Mouse (Mus musculus) midbrain, embryonic 15.5 days (tissue): Measurements from ENCODE around the gene Tmem33. TPM values are rescaled to one million over a fixed set of nuclear protein-coding genes. Genes with fewer than 3 reads are reported as not detected.

Experiments
- ATAC-seq: fragments of 200-750 bp; cut with Nextera tagmentation; replicated peaks from 2 replicates; pipeline ENCODE4 v1.8.0; 2017; ENCODE audit warnings: moderate TSS enrichment
- H3K27ac ChIP-seq: fragments of 300-500 bp; sonication (generic); 2 replicates; pipeline ENCODE4 v1.5.1; 2015; ENCODE audit warnings: mild to moderate bottlenecking, inconsistent platforms
- H3K27me3 ChIP-seq: fragments of 300-500 bp; sonication (generic); replicated peaks from 2 replicates; pipeline ENCODE4 v1.6.1; 2015; ENCODE audit warnings: inconsistent platforms
- H3K36me3 ChIP-seq: fragments of 300-500 bp; sonication (generic); replicated peaks from 2 replicates; pipeline ENCODE4 v1.6.1; 2015; ENCODE audit warnings: inconsistent platforms
- H3K4me1 ChIP-seq: fragments of 300-500 bp; sonication (generic); 2 replicates; pipeline ENCODE4 v1.6.1; 2015; ENCODE audit warnings: inconsistent platforms
- H3K4me2 ChIP-seq: fragments of 300-500 bp; sonication (generic); 2 replicates; pipeline ENCODE4 v1.6.1; 2015; ENCODE audit warnings: inconsistent platforms, mild to moderate bottlenecking, moderate library complexity
- H3K4me3 ChIP-seq: fragments of 300-500 bp; sonication (generic); 2 replicates; pipeline ENCODE4 v1.5.1; 2015; ENCODE audit warnings: mild to moderate bottlenecking, inconsistent platforms
- H3K9ac ChIP-seq: fragments of 300-500 bp; sonication (generic); 2 replicates; pipeline ENCODE4 v1.6.1; 2015; ENCODE audit warnings: mild to moderate bottlenecking, inconsistent platforms
- H3K9me3 ChIP-seq: fragments of 300-500 bp; sonication (generic); 2 replicates; pipeline ENCODE4 v1.6.1; 2016; ENCODE audit warnings: inconsistent platforms
- WGBS: fragments of 180-500 bp; shearing (Covaris S2); methylation state at CpG from one replicate; pipeline ENCODE4 v1.1.7; 2015; ENCODE audit warnings: mixed read lengths; 5-methylcytosine and 5-hydroxymethylcytosine counted together
- polyA plus RNA-seq: library from polyadenylated mRNA; unstranded; fragments of >200 nt; fragmentation: Nextera tagmentation; extraction: Ambion mirVana; gene quantifications from 2 replicates; pipeline ENCODE4 v1.2.1, GENCODE M21; 2015

Tmem33 gene
- 66.9 and 71.9 TPM in 2 replicates for polyA plus RNA-seq

DNA sequence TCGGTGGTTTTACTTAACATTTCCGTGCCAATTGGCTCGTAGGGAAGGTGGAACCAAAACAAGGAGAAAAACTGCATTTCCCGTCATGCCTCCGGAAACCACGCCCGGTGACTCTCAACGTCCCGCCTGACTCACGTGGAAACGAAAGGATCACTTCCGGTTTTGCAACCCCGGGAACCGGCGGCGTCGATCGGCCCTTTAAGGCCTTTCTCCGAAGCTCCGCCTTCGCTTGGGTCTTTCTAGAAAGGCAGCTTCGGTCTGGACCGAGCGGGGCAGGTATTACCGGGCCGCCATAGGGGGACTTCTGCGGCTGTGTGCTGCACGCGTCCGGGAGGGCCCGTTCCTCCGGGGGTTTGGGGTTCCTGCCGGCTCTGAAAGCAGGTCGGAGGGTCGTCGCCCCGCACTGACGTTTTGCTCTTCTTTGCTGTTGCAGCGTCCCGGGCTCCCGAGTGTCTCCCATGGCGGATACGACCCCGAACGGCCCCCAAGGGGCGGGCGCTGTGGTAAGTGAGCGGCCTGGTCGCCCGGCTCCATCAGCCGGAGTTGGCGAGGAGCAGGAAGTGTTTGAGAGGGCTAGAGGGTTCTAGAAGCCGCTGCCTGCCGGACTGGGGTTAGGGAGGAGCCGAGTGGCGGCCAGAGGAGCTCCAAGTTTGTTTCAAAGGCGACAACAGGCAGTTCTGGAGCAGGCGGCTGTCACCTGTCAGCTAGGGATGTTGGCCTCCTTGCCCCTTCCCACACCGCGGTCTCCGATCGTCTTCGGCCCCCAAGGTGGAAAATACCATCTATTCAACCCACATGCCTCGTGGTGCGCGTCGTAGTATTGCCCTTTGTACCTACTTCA is at the start of gene Tmem33:
Gene Tmem33, plus strand, starts transcription at position 35 of the 841 bp plus-strand sequence.
- peak; percentile 92 for ATAC-seq
- under 1% methylated on average over 67 of the region's 67 CpGs for WGBS

DNA sequence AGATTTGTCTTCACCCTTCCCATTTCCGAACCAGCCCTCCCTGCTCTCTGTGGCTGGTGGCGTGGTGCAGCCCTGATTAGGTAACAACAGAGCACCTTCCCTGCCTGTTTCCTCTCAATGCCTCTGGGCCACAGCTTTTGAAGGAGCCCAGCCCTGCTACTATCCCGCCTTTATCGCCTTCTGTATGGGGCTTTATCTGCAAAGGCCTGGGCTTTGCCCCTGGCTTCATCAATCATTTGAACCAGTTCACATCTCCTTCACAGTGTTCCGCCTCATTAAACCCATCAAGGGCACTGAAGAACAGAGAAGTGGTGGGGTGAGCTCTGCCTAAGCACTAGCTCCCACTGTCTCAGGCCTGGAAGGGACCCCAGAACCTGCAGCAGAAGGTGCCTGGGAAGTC is 47.2 kb upstream of the Tmem33 start:
- H3K9me3 ChIP-seq: no peaks in the 10 kb centered on the region
- H3K36me3 ChIP-seq: no peaks in the 10 kb centered on the region
- no peak overlapping the region for H3K4me3 ChIP-seq
- ATAC-seq: no peak
- H3K4me1 ChIP-seq: peaks cover 17% of the 10 kb centered on the region
- no peak overlapping the region for H3K4me2 ChIP-seq
- 32% methylated on average over 5 of the region's 5 CpGs for WGBS
- no peak overlapping the region for H3K9ac ChIP-seq
- H3K27me3 ChIP-seq: peaks cover 69% of the 10 kb centered on the region
- H3K27ac ChIP-seq: no peak overlapping the region

More for the DNA sequence above, at the start of gene Tmem33:
- Histone ChIP-seq H3K36me3 (peaks cover 16% of the 10 kb centered on the region), H3K27me3 (no peaks in the 10 kb centered on the region), H3K27ac (peak within 1 kb of the TSS; percentile 90), H3K4me3 (peak within 1 kb of the TSS; percentile 83), H3K4me2 (peak within 1 kb of the TSS; percentile 83), H3K4me1 (peaks cover 23% of the 10 kb centered on the region), H3K9ac (peak within 1 kb of the TSS; percentile 66), H3K9me3 (no peaks in the 10 kb centered on the region)

DNA sequence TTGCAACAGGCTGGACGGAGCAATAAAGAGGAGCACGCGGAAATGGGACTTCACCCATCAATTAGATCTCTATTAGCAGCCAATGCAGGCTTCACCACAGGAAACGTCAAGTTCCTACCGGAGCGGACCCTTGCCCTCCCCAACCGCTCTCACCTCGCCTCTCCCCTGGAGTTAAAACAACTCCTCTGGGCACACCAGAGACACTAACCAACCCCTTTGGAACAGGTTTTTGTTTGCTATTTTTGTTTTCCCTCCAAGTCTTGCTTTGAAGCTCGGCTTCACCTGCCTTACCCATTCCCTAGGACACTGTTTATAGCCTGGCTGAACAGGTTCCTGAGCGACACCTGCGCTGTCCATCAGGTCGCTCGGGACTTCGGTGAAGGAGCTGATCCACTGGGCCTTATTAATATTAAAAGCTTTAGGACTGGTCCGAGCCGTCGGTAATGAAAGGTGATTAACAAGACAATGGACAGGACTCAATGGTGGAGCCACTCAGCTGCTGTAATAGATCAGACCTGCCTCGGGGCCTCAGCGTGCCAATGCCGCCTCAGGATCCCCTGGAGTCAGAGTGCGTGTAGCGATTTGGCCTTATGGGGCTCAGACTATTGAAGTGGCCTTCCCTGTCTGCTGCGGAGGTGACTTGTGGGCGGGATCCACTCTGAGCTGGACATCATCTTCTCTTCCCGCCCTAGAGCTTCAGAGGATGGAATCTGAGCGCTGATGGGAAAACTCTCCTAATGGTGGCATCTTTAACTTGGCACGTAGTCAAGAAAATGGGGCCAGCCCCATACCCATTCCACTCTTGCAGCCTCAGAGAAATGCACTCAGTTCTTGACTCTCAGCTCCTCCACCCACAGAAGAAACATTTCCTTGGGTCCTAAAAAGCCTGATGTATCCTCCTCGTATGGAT is 45.0 kb upstream of the Tmem33 start:
- H3K4me2 ChIP-seq: peak overlapping the region; percentile 52
- H3K4me1 ChIP-seq: peaks cover 17% of the 10 kb centered on the region
- peak; percentile 24; the same call in 1 of the 2 replicates for ATAC-seq
- no peak overlapping the region for H3K27ac ChIP-seq
- H3K4me3 ChIP-seq: peak overlapping the region; percentile 23
- no peaks in the 10 kb centered on the region for H3K36me3 ChIP-seq
- no peaks in the 10 kb centered on the region for H3K9me3 ChIP-seq
- peaks cover 83% of the 10 kb centered on the region for H3K27me3 ChIP-seq
- no peak overlapping the region for H3K9ac ChIP-seq
- WGBS: under 1% methylated on average over 28 of the region's 28 CpGs

DNA sequence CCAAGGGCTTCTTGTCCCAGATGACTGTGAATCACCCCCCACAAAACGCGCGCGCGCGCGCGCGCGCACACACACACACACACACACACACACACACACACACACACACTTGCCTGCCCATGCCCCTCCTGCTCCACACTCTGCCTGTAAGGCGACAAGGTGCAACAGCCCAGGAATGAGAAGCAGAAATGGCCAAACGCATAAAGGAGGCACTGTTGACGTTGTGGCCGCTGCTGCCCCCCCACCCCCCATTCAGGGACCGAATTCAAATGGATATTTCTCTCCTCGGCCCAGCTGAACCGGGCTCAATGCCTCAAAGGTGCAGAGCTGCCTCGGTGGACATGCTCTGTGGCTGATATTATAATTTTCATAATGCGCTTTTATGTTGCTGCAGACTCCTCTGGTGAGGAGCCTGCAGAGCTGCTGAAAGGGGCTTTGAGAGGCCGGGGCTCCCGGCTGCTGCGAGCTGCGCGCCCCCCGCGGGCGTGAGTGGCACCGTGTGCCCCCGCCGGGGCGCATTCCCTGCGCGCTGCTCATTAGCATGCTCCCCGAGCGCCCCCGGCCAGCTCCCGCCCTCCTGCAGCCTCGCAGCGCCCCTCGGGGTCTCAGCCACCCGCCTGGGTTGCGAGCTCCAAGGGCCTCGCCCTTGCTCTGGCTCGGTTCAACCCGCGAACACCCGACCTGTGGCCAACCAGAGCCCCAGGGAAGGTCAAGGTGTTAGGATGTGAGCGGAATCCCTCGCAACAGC is 44.2 kb upstream of the Tmem33 start:
- Histone ChIP-seq H3K27me3 (peaks cover 87% of the 10 kb centered on the region), H3K4me2 (peak overlapping the region; percentile 52), H3K4me3 (peak overlapping the region; percentile 23), H3K9ac (no peak overlapping the region; the same call in 1 of the 2 replicates), H3K4me1 (peaks cover 17% of the 10 kb centered on the region), H3K27ac (no peak overlapping the region), H3K9me3 (no peaks in the 10 kb centered on the region), H3K36me3 (no peaks in the 10 kb centered on the region)
- WGBS: under 1% methylated on average over 49 of the region's 49 CpGs
- ATAC-seq: peak; percentile 50; the same call in 1 of the 2 replicates

DNA sequence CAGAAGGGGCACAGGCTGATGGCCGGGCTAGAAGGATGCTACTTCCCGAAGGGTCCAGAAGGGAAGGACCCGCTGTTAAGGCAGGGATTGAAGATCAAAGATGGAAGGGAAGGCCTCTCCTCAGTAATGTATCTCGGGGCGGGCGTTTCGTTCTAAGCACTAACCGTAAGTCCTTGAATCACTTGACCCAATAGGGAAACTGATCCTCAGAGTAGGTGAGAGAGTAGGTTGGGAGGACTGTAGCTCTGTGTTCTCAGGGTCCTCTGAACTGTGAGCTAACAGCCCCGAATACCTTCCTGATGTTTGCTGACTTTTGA is 43.6 kb upstream of the Tmem33 start:
- Histone ChIP-seq H3K27ac (no peak overlapping the region), H3K9me3 (no peaks in the 10 kb centered on the region), H3K27me3 (peaks cover 90% of the 10 kb centered on the region), H3K9ac (no peak overlapping the region), H3K36me3 (no peaks in the 10 kb centered on the region), H3K4me1 (peaks cover 17% of the 10 kb centered on the region), H3K4me2 (peak overlapping the region; percentile 52), H3K4me3 (peak overlapping the region; percentile 23)
- ATAC-seq: no peak
- WGBS: 4% methylated on average over 9 of the region's 9 CpGs

DNA sequence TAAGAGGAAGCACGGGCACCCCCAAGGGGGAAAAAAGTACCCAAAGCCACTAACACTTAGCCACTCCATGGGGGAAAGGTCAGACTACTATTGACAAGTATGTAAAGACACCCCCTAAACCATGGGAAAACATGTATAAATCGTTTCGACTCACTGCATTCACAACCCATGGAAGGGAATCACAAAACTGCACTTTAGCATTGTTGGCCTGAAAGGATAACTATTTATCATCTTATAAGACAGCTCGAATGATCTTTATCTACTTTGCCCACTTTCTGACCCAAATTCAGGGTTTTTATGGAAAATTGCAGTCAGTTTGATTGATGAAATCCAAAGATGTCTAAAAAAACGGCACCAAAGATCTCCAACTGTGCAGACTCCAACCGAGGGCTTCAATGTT is 38.5 kb upstream of the Tmem33 start:
- no peak overlapping the region for H3K27ac ChIP-seq
- H3K27me3 ChIP-seq: peaks cover 89% of the 10 kb centered on the region
- peaks cover 11% of the 10 kb centered on the region for H3K4me1 ChIP-seq
- no peak for ATAC-seq
- 2% methylated on average over 6 of the region's 6 CpGs for WGBS
- no peaks in the 10 kb centered on the region for H3K9me3 ChIP-seq
- H3K4me3 ChIP-seq: no peak overlapping the region
- H3K9ac ChIP-seq: no peak overlapping the region
- no peak overlapping the region for H3K4me2 ChIP-seq
- H3K36me3 ChIP-seq: no peaks in the 10 kb centered on the region

DNA sequence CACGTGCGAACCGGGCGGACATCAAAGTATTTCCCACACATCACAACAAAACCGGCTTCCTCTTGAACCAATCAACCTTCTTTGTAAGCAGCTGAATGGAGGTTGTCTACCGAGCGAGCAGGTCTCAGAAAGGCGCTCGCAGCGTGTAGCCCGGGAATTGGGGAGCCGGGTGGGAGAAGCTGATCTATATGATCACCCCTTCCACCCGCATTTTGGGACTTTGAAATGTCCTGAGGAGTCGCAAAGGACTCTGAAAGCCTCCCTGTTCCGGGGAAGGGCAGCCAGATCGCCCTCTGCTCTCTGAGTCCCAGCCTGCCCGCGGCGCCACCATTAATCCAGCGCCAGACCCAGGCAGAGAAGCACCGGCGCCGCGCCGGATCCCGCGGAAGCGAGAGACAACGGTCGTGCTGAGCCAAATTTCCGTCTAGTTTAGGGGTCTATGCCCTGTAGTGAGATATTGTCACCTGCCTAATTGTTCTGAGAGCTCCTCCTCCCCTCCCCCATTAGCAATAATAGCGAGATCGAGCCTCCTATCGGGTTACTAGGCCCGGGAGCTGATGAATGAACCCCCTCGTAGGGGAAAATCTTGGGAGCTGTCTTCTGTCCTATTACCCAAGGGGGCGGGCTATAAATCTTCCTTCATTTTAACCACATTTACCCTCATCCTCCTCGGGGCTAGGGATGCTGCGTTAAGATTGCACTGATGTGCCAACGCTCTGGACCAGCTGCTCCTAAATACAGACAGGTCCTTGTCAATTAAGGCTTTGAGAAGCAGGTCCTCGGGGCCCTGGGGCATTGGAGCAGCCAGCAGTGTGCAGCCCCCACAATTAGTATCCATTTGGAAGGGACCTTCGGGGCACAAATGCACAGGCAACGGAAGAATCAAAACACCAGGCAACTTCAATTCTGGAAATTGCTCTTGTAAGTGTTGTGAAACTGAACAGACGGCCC is 37.6 kb upstream of the Tmem33 start:
- no peak overlapping the region for H3K9ac ChIP-seq
- peak overlapping the region; percentile 23 for H3K4me3 ChIP-seq
- WGBS: 2% methylated on average over 44 of the region's 44 CpGs
- no peak overlapping the region for H3K27ac ChIP-seq
- H3K9me3 ChIP-seq: no peaks in the 10 kb centered on the region
- peaks cover 11% of the 10 kb centered on the region for H3K4me1 ChIP-seq
- no peaks in the 10 kb centered on the region for H3K36me3 ChIP-seq
- peaks cover 92% of the 10 kb centered on the region for H3K27me3 ChIP-seq
- peak overlapping the region; percentile 43 for H3K4me2 ChIP-seq
- ATAC-seq: 0 out of 2 replicates have a peak, but pooled peaks have one; percentile 56

DNA sequence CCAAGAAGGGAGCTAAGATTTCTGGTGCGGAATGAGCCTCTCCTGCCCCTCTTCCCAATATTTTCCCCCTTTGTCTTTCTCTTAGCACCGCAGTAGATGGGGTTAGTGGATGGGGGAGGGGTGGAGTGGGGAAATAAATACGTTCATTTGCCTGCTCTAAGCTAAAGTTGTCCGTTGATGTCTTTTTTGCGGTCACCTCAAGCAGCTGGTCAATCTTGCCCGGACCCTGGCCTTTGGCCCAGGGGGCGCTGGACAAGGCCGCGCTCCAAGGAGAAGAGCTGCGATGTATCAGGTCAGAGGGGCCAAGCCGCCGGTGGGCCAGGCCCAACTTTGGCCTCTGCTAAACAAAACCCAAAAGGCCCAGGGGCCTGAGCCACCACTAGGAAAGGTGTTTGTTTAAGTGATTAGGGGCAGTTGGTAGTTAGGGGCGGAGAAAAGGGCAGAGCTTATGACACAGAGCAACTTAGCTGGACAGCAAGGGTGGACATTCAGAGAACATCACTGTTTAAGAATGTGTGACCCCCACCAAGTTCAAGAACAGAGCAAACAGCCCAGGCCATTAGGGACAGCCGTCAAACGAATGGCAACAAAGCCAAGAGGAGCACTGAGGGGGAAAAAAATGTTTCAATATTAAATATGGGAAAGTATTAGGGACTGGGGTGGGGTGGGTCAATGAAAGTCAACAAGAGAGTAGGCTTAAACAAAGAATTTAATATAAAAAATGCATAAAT is 36.8 kb upstream of the Tmem33 start:
- Histone ChIP-seq H3K9me3 (no peaks in the 10 kb centered on the region), H3K27ac (no peak overlapping the region), H3K4me3 (no peak overlapping the region), H3K9ac (no peak overlapping the region), H3K4me2 (no peak overlapping the region), H3K4me1 (peaks cover 15% of the 10 kb centered on the region), H3K27me3 (peaks cover 92% of the 10 kb centered on the region), H3K36me3 (no peaks in the 10 kb centered on the region)
- 4% methylated on average over 15 of the region's 15 CpGs for WGBS
- ATAC-seq: no peak

DNA sequence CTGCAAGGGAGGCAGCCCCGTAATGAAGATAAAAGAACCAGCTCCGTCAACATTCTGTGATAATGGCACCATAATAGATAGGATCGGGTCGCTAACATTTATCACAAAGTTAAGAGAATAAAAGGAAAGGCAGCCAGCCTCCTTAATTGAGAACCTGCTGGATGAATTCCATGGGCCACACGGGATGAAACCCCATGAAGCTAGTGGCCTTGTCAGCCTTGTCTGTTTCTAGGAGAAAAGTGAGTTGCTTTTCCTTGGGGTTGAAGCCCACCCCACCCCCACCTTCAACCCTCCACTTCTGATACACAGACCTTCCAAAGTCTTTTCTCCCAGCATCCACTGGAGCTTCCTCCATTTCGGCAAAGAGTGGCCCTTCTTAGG is 36.3 kb upstream of the Tmem33 start:
- peaks cover 88% of the 10 kb centered on the region for H3K27me3 ChIP-seq
- no peak for ATAC-seq
- H3K9me3 ChIP-seq: no peaks in the 10 kb centered on the region
- H3K4me3 ChIP-seq: no peak overlapping the region
- H3K4me1 ChIP-seq: peaks cover 15% of the 10 kb centered on the region
- H3K9ac ChIP-seq: no peak overlapping the region
- 12% methylated on average over 6 of the region's 6 CpGs for WGBS
- H3K27ac ChIP-seq: no peak overlapping the region
- no peaks in the 10 kb centered on the region for H3K36me3 ChIP-seq
- H3K4me2 ChIP-seq: no peak overlapping the region

DNA sequence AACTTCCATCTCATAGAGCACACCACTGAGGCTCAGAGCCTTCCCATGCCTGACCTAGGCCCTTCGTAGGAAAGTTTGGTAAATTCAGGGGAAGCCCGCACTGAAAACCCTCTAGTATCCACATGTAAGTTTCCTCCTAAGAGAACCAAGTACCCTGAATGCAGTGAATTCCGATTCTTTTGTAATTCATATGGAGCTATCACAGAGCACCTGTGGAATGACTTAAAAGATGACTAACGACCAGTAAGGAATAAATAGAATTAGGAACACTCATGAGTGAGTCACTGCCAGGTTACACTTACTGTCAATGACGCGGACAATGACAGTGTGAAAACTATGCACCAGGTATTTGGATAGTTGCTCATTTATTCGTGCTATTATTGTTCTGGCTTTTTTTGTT is 34.6 kb upstream of the Tmem33 start:
- no peak overlapping the region for H3K4me2 ChIP-seq
- no peak for ATAC-seq
- no peak overlapping the region for H3K4me3 ChIP-seq

More for the DNA sequence above, 34.6 kb upstream of the Tmem33 start:
- H3K9ac ChIP-seq: no peak overlapping the region
- no peaks in the 10 kb centered on the region for H3K36me3 ChIP-seq
- WGBS: 42% methylated on average over 7 of the region's 7 CpGs
- H3K27me3 ChIP-seq: peaks cover 90% of the 10 kb centered on the region
- H3K27ac ChIP-seq: no peak overlapping the region
- peaks cover 22% of the 10 kb centered on the region for H3K4me1 ChIP-seq
- H3K9me3 ChIP-seq: no peaks in the 10 kb centered on the region
